Mouse (Mus musculus) neural tube, embryonic 11.5 days (tissue): ENCODE data around the gene Sec14l4. TPM values are rescaled to one million over a fixed set of nuclear protein-coding genes. Genes with fewer than 3 reads are reported as not detected.

Experiments used
- ATAC-seq: fragments of 200-750 bp; cut with Nextera tagmentation; 2 replicates; pipeline ENCODE4 v1.8.0; 2017; ENCODE audit warnings: moderate number of reproducible peaks, mild to moderate bottlenecking, moderate TSS enrichment, moderate library complexity; ENCODE audit not compliant: insufficient read depth, low FRiP score, low TSS enrichment
- DNase-seq: peaks from one replicate; pipeline ENCODE4 v3.0.0-alpha.2; 2015; ENCODE audit warnings: low spot score
- H3K27ac ChIP-seq: fragments of 300-500 bp; sonication (generic); 2 replicates; pipeline ENCODE4 v1.5.1; 2014; ENCODE audit warnings: low read depth, mild to moderate bottlenecking, low read length
- H3K27me3 ChIP-seq: fragments of 300-500 bp; sonication (generic); 2 replicates; pipeline ENCODE4 v1.6.1; 2014; ENCODE audit warnings: mild to moderate bottlenecking, low read length, mixed read lengths; ENCODE audit not compliant: control insufficient read depth, insufficient read depth
- H3K36me3 ChIP-seq: fragments of 300-500 bp; sonication (generic); 2 replicates; pipeline ENCODE4 v1.6.1; 2014; ENCODE audit warnings: mild to moderate bottlenecking, low read length, moderate library complexity, mixed read lengths; ENCODE audit not compliant: control insufficient read depth, insufficient read depth
- H3K4me1 ChIP-seq: fragments of 300-500 bp; sonication (generic); 2 replicates; pipeline ENCODE4 v1.6.1; 2014; ENCODE audit warnings: low read length, mixed read lengths; ENCODE audit not compliant: control insufficient read depth, insufficient read depth
- H3K4me2 ChIP-seq: fragments of 300-500 bp; sonication (generic); 2 replicates; pipeline ENCODE4 v1.6.1; 2014; ENCODE audit warnings: low read depth, mild to moderate bottlenecking, moderate library complexity
- H3K4me3 ChIP-seq: fragments of 300-500 bp; sonication (generic); 2 replicates; pipeline ENCODE4 v1.5.1; 2014; ENCODE audit warnings: low read depth, low read length
- H3K9ac ChIP-seq: fragments of 300-500 bp; sonication (generic); 2 replicates; pipeline ENCODE4 v1.6.1; 2014; ENCODE audit warnings: mild to moderate bottlenecking, low read length
- H3K9me3 ChIP-seq: fragments of 300-500 bp; sonication (generic); 2 replicates; pipeline ENCODE4 v1.6.1; 2016; ENCODE audit warnings: low read length; ENCODE audit not compliant: control insufficient read depth
- WGBS: fragments of 180-500 bp; shearing (Covaris S2); extraction: QIAGEN DNeasy Blood & Tissue Kit; methylation state at CpG from one replicate; pipeline ENCODE4 v1.1.7; 2014; 5-methylcytosine and 5-hydroxymethylcytosine counted together
- polyA plus RNA-seq: library from polyadenylated mRNA; unstranded; fragments of >200 nt; fragmentation: Nextera tagmentation; extraction: Ambion mirVana; gene quantifications from 2 replicates; pipeline ENCODE4 v1.2.1, GENCODE M21; 2014

Gene Sec14l4
- polyA plus RNA-seq, 1 experiment from 2014 or later, result not detected

GRCm38 (mm10) chr11:4035116-4035892, 4.0 kb downstream of the Sec14l4 start:
- H3K4me2 ChIP-seq, result no peak overlapping the region
- no peaks in the 10 kb centered on the region for H3K4me1 ChIP-seq
- no peaks in the 10 kb centered on the region for H3K36me3 ChIP-seq
- H3K9ac ChIP-seq, result no peak overlapping the region
- H3K27ac ChIP-seq, result no peak overlapping the region
- ATAC-seq (no peak), DNase-seq (no peak)
- no peak overlapping the region for H3K4me3 ChIP-seq
- WGBS, result 61% methylated on average over 18 of the region's 18 CpGs
- no peaks in the 10 kb centered on the region for H3K9me3 ChIP-seq
- no peaks in the 10 kb centered on the region for H3K27me3 ChIP-seq

GRCm38 (mm10) chr11:4035916-4036315, 4.7 kb downstream of the Sec14l4 start:
- no peaks in the 10 kb centered on the region for H3K4me1 ChIP-seq
- no peak overlapping the region for H3K4me3 ChIP-seq
- 93% methylated on average over 6 of the region's 6 CpGs for whole genome bisulfite sequencing
- H3K9ac ChIP-seq, result no peak overlapping the region
- H3K36me3 ChIP-seq, result no peaks in the 10 kb centered on the region
- no peak for ATAC-seq
- H3K27me3 ChIP-seq, result no peaks in the 10 kb centered on the region
- no peak overlapping the region for H3K4me2 ChIP-seq
- H3K9me3 ChIP-seq, result no peaks in the 10 kb centered on the region
- H3K27ac ChIP-seq, result no peak overlapping the region
- DNase-seq, result no peak

GRCm38 (mm10) chr11:4036365-4037084, 5.3 kb downstream of the Sec14l4 start:
- H3K9ac ChIP-seq, result no peak overlapping the region
- no peaks in the 10 kb centered on the region for H3K36me3 ChIP-seq
- H3K9me3 ChIP-seq, result no peaks in the 10 kb centered on the region
- ATAC-seq (no peak), DNase-seq (no peak)
- 72% methylated on average over 9 of the region's 9 CpGs for WGBS
- H3K4me2 ChIP-seq, result no peak overlapping the region
- H3K4me1 ChIP-seq, result no peaks in the 10 kb centered on the region
- no peak overlapping the region for H3K27ac ChIP-seq
- H3K4me3 ChIP-seq, result no peak overlapping the region
- no peaks in the 10 kb centered on the region for H3K27me3 ChIP-seq

- Histone ChIP-seq H3K27ac (no peak overlapping the region), H3K4me3 (no peak overlapping the region), H3K9ac (no peak overlapping the region), H3K4me2 (no peak overlapping the region), H3K27me3 (no peaks in the 10 kb centered on the region), H3K36me3 (no peaks in the 10 kb centered on the region), H3K4me1 (no peaks in the 10 kb centered on the region), H3K9me3 (no peaks in the 10 kb centered on the region)
- DNase-seq (no peak), ATAC-seq (no peak)
- WGBS, result 86% methylated on average over 4 of the region's 4 CpGs
Observed at GRCm38 (mm10) chr11:4039951-4040350, 8.7 kb downstream of the Sec14l4 start.

- Histone ChIP-seq H3K36me3 (no peaks in the 10 kb centered on the region), H3K9ac (no peak overlapping the region), H3K4me1 (no peaks in the 10 kb centered on the region), H3K27ac (no peak overlapping the region), H3K9me3 (no peaks in the 10 kb centered on the region), H3K4me2 (no peak overlapping the region), H3K27me3 (no peaks in the 10 kb centered on the region), H3K4me3 (no peak overlapping the region)
- ATAC-seq (no peak), DNase-seq (no peak)
- WGBS, result 83% methylated on average over 6 of the region's 6 CpGs
Observed at GRCm38 (mm10) chr11:4041123-4041625, 9.9 kb downstream of the Sec14l4 start.

- WGBS, result 92% methylated on average over 7 of the region's 7 CpGs
- no peaks in the 10 kb centered on the region for H3K27me3 ChIP-seq
- no peaks in the 10 kb centered on the region for H3K9me3 ChIP-seq
- ATAC-seq, result no peak
- H3K4me1 ChIP-seq, result no peaks in the 10 kb centered on the region
- no peak overlapping the region for H3K27ac ChIP-seq
- H3K4me3 ChIP-seq, result no peak overlapping the region
- no peak for DNase-seq
- H3K9ac ChIP-seq, result no peak overlapping the region
- H3K36me3 ChIP-seq, result no peaks in the 10 kb centered on the region
- no peak overlapping the region for H3K4me2 ChIP-seq
Observed at GRCm38 (mm10) chr11:4043081-4043480, 11.8 kb downstream of the Sec14l4 start.

- H3K4me3 ChIP-seq, result no peak overlapping the region
- no peaks in the 10 kb centered on the region for H3K36me3 ChIP-seq
- H3K4me1 ChIP-seq, result no peaks in the 10 kb centered on the region
- H3K27ac ChIP-seq, result no peak overlapping the region
- H3K27me3 ChIP-seq, result no peaks in the 10 kb centered on the region
- 80% methylated on average over 5 of the region's 5 CpGs for WGBS
- H3K9ac ChIP-seq, result no peak overlapping the region
- DNase-seq, result no peak
- H3K9me3 ChIP-seq, result no peaks in the 10 kb centered on the region
- H3K4me2 ChIP-seq, result no peak overlapping the region
- no peak for ATAC-seq
Observed at GRCm38 (mm10) chr11:4046526-4046925, 15.3 kb downstream of the Sec14l4 start.

- 91% methylated on average over 2 of the region's 2 CpGs for WGBS
- Histone ChIP-seq H3K36me3 (no peaks in the 10 kb centered on the region), H3K4me3 (no peak overlapping the region), H3K9me3 (no peaks in the 10 kb centered on the region), H3K27ac (no peak overlapping the region), H3K27me3 (no peaks in the 10 kb centered on the region), H3K9ac (no peak overlapping the region), H3K4me1 (no peaks in the 10 kb centered on the region), H3K4me2 (no peak overlapping the region)
- DNase-seq (no peak), ATAC-seq (no peak)
Observed at GRCm38 (mm10) chr11:4047766-4048165, 16.5 kb downstream of the Sec14l4 start.

GRCm38 (mm10) chr11:4048438-4048837, 17.2 kb downstream of the Sec14l4 start:
- DNase-seq (no peak), ATAC-seq (no peak)
- Histone ChIP-seq H3K27me3 (no peaks in the 10 kb centered on the region), H3K27ac (no peak overlapping the region), H3K36me3 (no peaks in the 10 kb centered on the region), H3K4me2 (no peak overlapping the region), H3K9ac (no peak overlapping the region), H3K4me3 (no peak overlapping the region), H3K9me3 (no peaks in the 10 kb centered on the region), H3K4me1 (no peaks in the 10 kb centered on the region)
- WGBS, result 85% methylated on average over 6 of the region's 6 CpGs
